Mouse (Mus musculus) E14TG2a.4 (cell line): Measurements from ENCODE around the gene BC028528.

Source experiments
- CTCF ChIP-seq: conservative IDR thresholded peaks from 2 replicates; pipeline ENCODE4 v1.5.1; 2014; ENCODE audit warnings: low read length
- NANOG ChIP-seq: IDR thresholded peaks from 2 replicates; pipeline ENCODE4 v1.6.1; 2014; ENCODE audit warnings: borderline replicate concordance, low read length, mixed read lengths
- POU5F1 ChIP-seq: IDR thresholded peaks from 2 replicates; pipeline ENCODE4 v1.6.1; 2014; ENCODE audit warnings: low read length, borderline replicate concordance

DNA sequence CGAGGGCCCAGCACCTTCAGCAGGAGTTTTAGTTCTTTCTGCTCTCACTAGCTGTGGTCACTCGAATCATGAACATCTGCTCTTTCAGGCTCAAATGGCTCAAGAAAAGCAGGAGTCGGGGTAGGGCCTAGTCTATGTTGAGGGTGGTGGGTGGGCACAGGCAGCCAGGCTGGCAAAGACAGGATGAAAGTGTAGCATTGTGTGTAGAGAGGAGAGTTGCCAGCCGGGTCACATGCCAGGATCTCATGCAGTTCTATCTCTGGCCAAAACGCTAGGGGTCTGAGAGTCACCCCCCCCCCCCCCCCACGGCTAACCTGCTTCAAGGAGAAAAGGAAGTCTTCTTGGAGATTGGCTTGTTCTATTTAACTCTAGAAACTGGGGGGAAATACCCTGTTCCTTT is 10.8 kb upstream of the BC028528 start:
- TF ChIP-seq CTCF = no peak
- TF ChIP-seq POU5F1 = no peak
- no peak for TF ChIP-seq NANOG
